Mouse (Mus musculus) left cerebral cortex, postnatal 36 days (tissue): ENCODE results near the gene Rxra. TPM values are rescaled to one million over a fixed set of nuclear protein-coding genes. Genes with fewer than 3 reads are reported as not detected.

Experiments used
- DNase-seq, 2 experiments: peaks; one replicate each; pipeline ENCODE4 v3.0.0; 2021 to 2022; ENCODE audit warnings: low spot score in 2 of 2, mixed read lengths in 1 of 2
- intact Hi-C: fragments of 180-260 bp; cut with DNase I; formaldehyde crosslinking; loops from one replicate; pipeline ENCODE4 v1.15.1; 2025
- total RNA-seq, 2 experiments: library from RNA; stranded (reverse); gene quantifications; 2 replicates each; pipeline ENCODE4 v1.2.3; 2021

Rxra gene
- total RNA-seq, 2 experiments from 2014 or later, result 19.7 to 25.6 TPM

DNA sequence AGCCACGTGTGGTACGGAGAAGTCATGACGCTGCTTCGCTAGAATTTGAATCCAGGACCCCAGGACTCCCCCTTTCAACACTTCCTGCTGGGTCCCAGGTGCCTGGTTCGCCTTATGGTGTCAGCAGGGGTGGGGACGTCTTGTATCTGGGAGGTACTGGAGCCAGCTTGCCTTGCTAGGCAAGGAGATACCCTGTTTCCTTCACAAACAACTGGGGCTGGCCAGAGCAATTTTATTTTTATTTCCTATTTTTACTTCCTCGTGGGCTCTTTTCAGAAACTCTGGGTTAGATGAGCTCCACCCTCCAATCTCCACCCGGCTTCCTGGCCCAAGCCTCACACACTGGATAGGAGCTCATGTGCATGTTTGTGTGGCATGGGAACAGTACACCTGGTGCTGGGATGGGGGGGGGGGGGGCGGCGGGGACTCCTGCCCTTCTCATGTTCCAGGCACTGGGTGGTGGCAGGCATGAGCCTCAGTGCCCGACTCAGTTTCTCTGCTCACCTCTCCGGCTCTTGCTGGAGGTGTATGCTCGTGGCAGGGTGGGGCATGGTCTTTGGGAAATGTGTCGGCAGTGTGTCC lies 15.0 kb downstream of the Rxra start:
- intact Hi-C loops, result no loop called here

GRCm38 (mm10) chr2:27692608-27693007 lies 16.4 kb downstream of the Rxra start:
- DNase-seq, result no peak
- intact Hi-C loops, result no loop called here

More for the DNA sequence above, 15.0 kb downstream of the Rxra start:
- DNase-seq, result no peak

DNA sequence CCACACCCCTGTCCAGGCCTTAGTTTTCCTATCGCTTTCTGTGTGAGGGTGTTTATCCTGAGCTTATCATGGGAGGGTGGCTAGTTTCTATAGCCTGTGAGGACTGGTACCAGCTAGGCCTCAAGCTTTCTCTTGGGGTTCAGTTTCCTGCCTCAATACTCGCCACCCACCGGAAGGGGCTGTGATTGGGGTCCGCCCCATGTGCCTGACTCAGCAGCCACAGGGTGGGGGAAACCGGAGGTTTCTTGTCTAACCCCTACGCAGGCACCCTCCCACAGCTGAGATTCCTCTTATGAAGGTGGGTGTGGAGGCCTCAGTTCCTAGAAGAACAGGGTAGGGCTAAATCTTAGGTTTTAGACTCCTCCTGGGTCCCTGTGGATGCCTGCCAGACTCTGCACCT lies 17.4 kb downstream of the Rxra start:
- intact Hi-C loops, result no loop called here
- no peak for DNase-seq

DNA sequence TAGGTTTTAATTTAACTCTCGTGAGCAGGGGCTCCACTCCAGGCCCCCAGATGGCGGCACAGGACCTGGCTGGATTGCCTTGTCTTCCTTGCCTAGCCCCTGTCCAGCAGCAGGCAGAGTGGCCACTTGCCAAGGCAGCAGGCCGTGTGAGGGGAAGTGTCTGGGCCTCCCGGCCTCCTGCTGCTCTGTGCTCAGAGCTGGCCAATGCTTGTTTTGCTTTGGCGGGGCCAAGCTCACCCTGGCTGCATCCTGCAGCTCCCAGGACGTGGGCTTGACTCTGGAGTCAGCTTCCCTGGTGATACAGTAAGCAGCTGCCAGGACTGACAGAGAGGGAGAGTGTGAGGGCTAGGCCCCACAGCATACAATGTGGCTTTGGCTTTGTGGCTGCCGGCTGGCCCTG lies 23.3 kb downstream of the Rxra start:
- DNase-seq, result peak; percentile 60 to 63
- intact Hi-C loops, result no loop called here

GRCm38 (mm10) chr2:27702283-27702682 lies 26.0 kb downstream of the Rxra start:
- DNase-seq, result no peak
- intact Hi-C loops, result no loop called here

- intact Hi-C loops, result no loop called here
- DNase-seq, result no peak
These were observed 26.8 kb downstream of the Rxra start for GRCm38 (mm10) chr2:27702904-27703666.

DNA sequence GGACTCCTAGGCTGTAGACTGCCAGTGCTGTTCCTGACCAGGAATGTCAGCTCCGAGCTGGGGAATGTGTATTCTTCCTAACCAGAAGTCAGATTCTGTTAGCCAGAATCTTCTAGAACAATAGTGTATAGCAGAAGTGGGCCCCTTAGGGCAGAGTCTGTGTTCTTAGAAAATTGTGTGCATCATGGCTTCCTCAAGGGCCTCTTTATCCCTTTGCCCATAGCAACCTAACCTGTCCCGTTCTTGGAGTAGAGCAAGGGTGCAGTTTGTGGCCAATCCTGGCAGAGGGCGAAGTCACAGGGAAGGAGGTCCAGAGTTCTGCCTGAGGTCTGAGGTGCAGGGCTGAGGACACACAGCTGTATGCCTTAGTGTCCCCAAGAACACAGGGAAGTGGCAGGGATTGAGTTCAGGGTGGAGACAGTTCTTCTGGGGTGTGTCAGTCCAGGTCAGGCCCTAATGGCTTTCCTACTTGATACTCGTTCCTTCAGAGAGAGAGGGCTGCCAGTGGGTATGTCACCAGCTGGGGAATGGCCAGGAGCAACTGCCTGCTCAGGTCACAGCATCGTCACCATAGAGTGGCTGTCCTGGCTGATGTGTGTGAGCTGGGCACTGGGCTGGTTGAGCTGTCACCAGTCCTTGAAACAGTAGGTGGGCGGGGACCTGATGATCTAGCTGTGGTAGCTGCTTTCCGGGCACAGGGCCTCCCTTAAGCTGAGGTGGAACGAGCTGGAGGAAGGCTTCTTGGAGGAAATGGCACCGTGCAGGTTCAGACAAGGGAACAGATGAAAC lies 27.8 kb downstream of the Rxra start:
- DNase-seq, result no peak
- intact Hi-C loops, result no loop called here

DNA sequence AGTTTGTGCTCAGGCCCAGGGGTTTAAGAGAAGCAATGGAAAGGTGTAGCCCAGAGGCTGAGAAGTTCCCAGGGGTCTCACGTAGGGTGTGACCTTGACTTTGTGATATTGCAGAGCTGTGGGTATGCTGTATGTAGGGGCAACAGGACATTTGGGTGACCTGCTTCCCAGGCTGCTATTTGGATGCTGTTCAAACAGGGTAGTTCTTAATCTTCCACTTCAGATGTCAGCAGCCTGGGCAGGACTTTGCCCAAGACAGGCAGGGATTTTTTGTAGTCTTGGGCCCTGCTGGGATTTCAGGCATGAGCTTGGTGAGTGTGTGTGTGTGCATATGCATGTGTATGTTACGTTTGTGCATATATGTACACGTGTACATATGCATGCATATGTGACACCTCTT lies 28.4 kb downstream of the Rxra start:
- no peak for DNase-seq
- intact Hi-C loops, result no loop called here

GRCm38 (mm10) chr2:27710871-27711382 lies 34.7 kb downstream of the Rxra start:
- intact Hi-C loops, result no loop called here
- DNase-seq, result no peak

DNA sequence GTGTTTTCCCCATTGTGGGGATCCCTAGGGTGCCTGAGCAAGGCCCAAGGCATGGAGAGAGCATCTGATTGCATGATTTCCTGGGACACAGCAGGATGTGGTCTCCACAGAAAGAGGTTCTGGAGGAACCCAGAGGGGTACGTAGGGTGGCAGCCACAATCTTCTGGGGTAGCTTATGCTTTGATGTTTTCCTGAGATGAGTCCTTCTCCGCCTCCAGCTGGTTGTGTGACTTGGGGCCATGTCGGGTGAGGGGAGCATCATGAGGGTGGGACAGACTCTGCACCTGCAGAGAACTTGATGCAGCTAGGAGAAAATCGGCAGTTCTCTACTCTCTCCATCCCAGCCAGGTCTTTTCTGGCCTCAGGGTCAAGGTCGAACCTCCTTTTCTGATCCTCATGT lies 36.4 kb downstream of the Rxra start:
- intact Hi-C loops, result no loop called here
- DNase-seq, result no peak

DNA sequence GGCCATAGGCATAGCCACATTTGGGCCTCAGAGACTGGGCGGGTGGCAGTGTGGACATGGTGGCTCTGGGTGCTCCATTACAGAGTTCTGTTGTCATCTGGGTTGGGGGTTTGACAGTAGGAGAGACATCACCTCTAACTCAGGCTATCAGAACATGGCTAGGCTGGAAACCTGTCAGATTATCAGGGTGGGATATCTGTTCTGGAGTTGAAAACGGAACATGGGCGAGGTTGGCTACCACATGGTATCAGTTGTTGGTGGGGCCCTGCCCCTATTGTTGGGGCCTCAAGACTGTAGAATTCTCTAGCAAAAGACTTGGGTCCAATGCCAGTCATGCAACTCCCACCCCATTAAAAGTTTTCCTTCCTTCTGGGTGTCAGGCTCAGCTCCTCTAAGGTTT lies 37.1 kb downstream of the Rxra start:
- intact Hi-C loops, result no loop called here
- DNase-seq, result no peak

DNA sequence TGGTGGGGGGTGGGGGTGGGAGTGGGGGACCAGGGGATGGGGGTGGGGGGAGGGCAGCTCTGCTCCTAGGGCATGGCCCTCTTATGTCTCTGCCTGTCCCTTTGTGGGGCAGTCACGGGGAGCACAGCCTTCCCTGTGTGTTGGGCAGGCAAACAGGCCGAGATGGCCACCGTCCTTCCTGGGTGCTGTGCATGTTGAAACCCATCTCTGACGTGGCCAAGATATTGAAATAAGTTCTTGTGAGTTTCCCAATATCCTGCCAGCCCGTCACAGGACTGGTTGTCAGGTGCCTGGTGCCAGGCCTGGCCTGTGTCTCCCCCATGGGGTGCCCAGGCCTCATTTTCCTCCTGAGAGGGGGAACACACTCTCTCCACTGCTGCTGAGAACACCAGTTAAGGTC lies 37.9 kb downstream of the Rxra start:
- DNase-seq, result no peak
- intact Hi-C loops, result no loop called here

GRCm38 (mm10) chr2:27715221-27715620 lies 39.0 kb downstream of the Rxra start:
- DNase-seq, result no peak
- intact Hi-C loops, result no loop called here

- intact Hi-C loops, result no loop called here
- DNase-seq, result no peak
These were observed 40.1 kb downstream of the Rxra start for GRCm38 (mm10) chr2:27716339-27716738.

- no peak for DNase-seq
- intact Hi-C loops, result no loop called here
These were observed 42.0 kb downstream of the Rxra start for GRCm38 (mm10) chr2:27718191-27718590.

- intact Hi-C loops, result no loop called here
- no peak for DNase-seq
These were observed 43.4 kb downstream of the Rxra start for GRCm38 (mm10) chr2:27719601-27720000.

- no peak for DNase-seq
- intact Hi-C loops, result no loop called here
These were observed 45.4 kb downstream of the Rxra start for GRCm38 (mm10) chr2:27721611-27722010.

DNA sequence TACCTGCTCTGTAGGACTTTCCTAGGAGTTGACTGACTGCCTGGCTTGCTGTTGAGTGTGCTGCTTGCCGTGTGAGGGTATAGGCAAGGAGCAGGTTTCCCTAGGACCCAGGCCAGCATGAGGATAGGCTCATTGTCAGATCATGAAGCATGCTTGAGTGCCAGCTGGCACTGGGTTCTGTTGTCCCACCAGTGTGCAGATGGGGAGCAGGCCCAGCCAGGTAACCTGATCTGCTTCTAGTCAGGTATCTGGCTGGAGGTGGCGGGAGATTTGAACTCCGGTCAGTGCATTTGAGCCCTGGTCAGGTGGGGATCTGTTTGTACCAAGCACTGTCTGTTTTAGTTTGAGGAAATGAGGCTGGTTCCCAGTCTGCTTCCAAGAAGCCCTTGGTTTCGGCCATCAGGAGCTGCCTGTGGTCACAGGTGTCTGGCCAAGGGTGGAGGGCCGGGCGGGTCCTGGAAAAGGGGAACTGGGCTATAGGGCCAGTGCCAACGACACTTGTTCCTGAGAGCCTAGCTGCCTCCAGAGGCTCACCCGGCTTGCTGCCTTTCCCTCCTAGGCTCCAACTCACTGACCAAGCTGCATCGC lies 48.6 kb downstream of the Rxra start:
- DNase-seq, result no peak
- intact Hi-C loops, result no loop called here

DNA sequence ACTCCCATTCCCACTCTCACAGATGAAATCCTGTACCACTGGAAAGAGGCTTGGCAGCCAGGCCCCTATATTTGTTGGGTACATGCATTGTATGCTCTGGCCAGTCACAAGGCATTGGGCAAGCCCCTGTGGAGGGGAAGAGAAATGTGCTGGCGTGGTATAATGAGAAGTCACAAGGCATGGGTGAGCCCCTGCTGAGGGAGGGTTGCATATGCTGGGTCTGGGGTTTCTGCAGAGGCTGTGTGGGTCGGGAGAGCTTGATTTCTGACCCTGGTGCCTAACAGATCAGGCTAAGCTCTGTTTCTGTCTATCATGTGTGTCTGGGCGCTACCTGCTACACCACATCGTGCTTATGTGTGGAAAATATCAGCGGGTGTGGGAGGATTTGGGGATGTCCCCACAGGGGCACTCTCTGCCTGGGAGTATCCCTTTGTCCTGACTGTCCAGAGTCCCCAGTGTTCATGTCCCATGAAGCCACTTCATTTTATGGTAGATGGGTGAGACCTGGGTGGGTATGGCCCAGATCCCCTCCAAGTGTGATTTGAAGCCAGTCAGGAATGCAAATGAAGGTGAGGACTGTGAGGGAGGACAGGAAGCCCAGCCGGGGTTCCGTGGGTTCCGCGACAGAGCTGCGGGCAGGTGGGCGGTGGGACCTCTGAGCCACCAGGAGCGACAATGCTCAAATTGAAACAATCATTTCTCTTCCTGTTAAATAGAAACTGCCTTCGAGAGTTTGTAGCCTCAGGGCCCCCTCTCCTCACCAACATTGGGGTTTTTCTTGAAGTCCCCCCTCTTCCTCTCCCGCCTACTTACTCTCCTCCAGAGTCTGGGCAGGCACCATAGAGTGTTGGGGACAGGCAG lies 52.0 kb downstream of the Rxra start:
- DNase-seq, result no peak
- intact Hi-C loops, result no loop called here
